Mouse (Mus musculus) testis, adult 2 months (tissue): ENCODE measurements at regions not wholly inside any gene's neighbourhood (a gene's known extent, or its start where the extent isn't known, plus 50 kb on each side); places are given as distances from the start of the nearest gene placed in this dataset.

Experiments
- CTCF ChIP-seq: fragments of 200-500 bp; IDR thresholded peaks from 2 replicates; pipeline ENCODE4 v1.5.1; 2012; ENCODE audit warnings: low read depth, mild to moderate bottlenecking, inconsistent platforms, low read length, moderate library complexity; ENCODE audit not compliant: control insufficient read depth, insufficient read depth, insufficient replicate concordance
- POLR2A ChIP-seq: fragments of 200-500 bp; IDR thresholded peaks from 2 replicates; pipeline ENCODE4 v1.6.1; 2012; ENCODE audit warnings: low read depth, mild to moderate bottlenecking, inconsistent platforms, low read length, moderate library complexity; ENCODE audit not compliant: control insufficient read depth

GRCm38 (mm10) chr4:12308332-12308731 lies 136.5 kb upstream of the Fam92a start:
- TF ChIP-seq POLR2A (no peak), CTCF (no peak)
